Mouse (Mus musculus) heart, adult 2 months (tissue): Measurements from ENCODE around the gene Rab6b.

ENCODE experiments used
- CTCF ChIP-seq: fragments of 200-600 bp; IDR thresholded peaks from 2 replicates; pipeline ENCODE4 v1.8.1; 2022; ENCODE audit warnings: antibody characterized with exemption, mild to moderate bottlenecking, moderate library complexity
- POLR2A ChIP-seq: fragments of 200-500 bp; IDR thresholded peaks from 2 replicates; pipeline ENCODE4 v1.6.1; 2011; ENCODE audit warnings: mild to moderate bottlenecking, low read depth, low read length, control low read depth; ENCODE audit not compliant: insufficient read depth

DNA sequence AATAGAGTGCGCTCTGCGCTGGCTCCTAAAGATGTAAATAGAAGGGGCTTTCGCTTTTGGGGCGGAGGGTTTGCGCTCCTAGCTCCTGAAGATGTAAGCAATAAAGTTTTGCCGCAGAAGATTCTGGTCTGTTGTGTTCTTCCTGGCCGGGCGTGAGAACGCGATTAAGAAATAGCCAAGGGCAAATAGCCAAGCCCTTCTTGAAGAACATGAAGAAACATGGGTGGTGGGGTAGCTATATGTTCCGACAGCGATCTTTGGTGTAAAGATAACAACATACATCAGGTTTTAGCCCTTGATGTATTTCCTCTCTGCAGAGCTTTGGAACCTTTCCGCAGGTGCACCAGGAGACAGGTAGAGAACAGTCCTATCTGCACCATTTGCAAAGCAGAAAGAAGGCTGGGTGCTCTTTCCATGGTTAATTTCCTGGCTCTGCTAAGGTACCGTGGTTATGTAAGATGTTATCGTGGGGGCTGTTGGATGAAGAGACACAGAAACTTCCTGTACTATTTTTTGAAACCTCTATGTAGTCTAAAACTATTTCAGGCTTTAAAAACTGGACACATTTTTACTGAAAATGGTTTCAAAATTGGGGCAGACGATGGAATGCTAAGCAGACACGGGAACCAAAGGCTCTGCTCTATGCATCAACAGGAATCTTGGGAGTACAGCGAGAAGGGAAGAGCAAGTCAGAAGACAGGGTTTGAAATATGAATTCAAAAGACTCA lies 2.5 kb upstream of the Rab6b start:
- TF ChIP-seq CTCF, result no peak
- TF ChIP-seq POLR2A, result no peak
